Mouse (Mus musculus): ENCODE measurements around the gene Pacsin2. TPM values are rescaled to one million over a fixed set of nuclear protein-coding genes. Genes with fewer than 3 reads are reported as not detected.

Pacsin2 gene
- total RNA-seq, 2 experiments from 2014 or later = 75.8 to 77.4 TPM

GRCm38 (mm10) chr15:83455637-83456036 is 8.8 kb downstream of the Pacsin2 start:
- DNase-seq (ENCODE audit: low spot score in 2 of 2) = no peak
- intact Hi-C loops (cut with DNase I) = no loop called here

- intact Hi-C loops (cut with DNase I) = no loop called here
- DNase-seq (ENCODE audit: low spot score in 2 of 2) = no peak
Observed at GRCm38 (mm10) chr15:83455034-83455433, 9.4 kb downstream of the Pacsin2 start.

- intact Hi-C loops (cut with DNase I) = no loop called here
- no peak for DNase-seq (ENCODE audit: low spot score in 2 of 2)
Observed at GRCm38 (mm10) chr15:83454419-83454818, 10.0 kb downstream of the Pacsin2 start.

GRCm38 (mm10) chr15:83453879-83454278 is 10.5 kb downstream of the Pacsin2 start:
- DNase-seq (ENCODE audit: low spot score in 2 of 2) = no peak
- intact Hi-C loops (cut with DNase I) = no loop called here

- DNase-seq (ENCODE audit: low spot score in 2 of 2) = no peak
- intact Hi-C loops (cut with DNase I) = no loop called here
Observed at GRCm38 (mm10) chr15:83452219-83452760, 12.1 kb downstream of the Pacsin2 start.

GRCm38 (mm10) chr15:83451621-83452210 is 12.7 kb downstream of the Pacsin2 start:
- intact Hi-C loops (cut with DNase I) = no loop called here
- peak in 1 of 2 experiments; percentile 43 for DNase-seq (ENCODE audit: low spot score in 2 of 2)

- intact Hi-C loops (cut with DNase I) = no loop called here
- DNase-seq (ENCODE audit: low spot score in 2 of 2) = no peak
Observed at GRCm38 (mm10) chr15:83450007-83450406, 14.4 kb downstream of the Pacsin2 start.

GRCm38 (mm10) chr15:83448646-83449045 is 15.8 kb downstream of the Pacsin2 start:
- DNase-seq (ENCODE audit: low spot score in 2 of 2) = no peak
- intact Hi-C loops (cut with DNase I) = loop anchor here (5.0 kb wide), 1 partner anchor 36 kb away; no protein-coding TSS in a partner anchor

GRCm38 (mm10) chr15:83447791-83448544 is 16.4 kb downstream of the Pacsin2 start:
- intact Hi-C loops (cut with DNase I) = loop anchor here (5.0 kb wide), 1 partner anchor 36 kb away; no protein-coding TSS in a partner anchor
- DNase-seq (ENCODE audit: low spot score in 2 of 2) = peak; percentile 69 to 72

- no peak for DNase-seq (ENCODE audit: low spot score in 2 of 2)
- intact Hi-C loops (cut with DNase I) = loop anchor here (5.0 kb wide), 1 partner anchor 34 kb away; no protein-coding TSS in a partner anchor
Observed at GRCm38 (mm10) chr15:83445908-83446307, 18.5 kb downstream of the Pacsin2 start.

- DNase-seq (ENCODE audit: low spot score in 2 of 2) = no peak
- intact Hi-C loops (cut with DNase I) = loop anchor here (5.0 kb wide), 1 partner anchor 33 kb away; no protein-coding TSS in a partner anchor
Observed at GRCm38 (mm10) chr15:83445383-83445782, 19.0 kb downstream of the Pacsin2 start.

GRCm38 (mm10) chr15:83444425-83444824 is 20.0 kb downstream of the Pacsin2 start:
- DNase-seq (ENCODE audit: low spot score in 2 of 2) = no peak
- intact Hi-C loops (cut with DNase I) = no loop called here

GRCm38 (mm10) chr15:83442495-83443037 is 21.8 kb downstream of the Pacsin2 start:
- intact Hi-C loops (cut with DNase I) = no loop called here
- DNase-seq (ENCODE audit: low spot score in 2 of 2) = no peak

GRCm38 (mm10) chr15:83440726-83441125 is 23.7 kb downstream of the Pacsin2 start:
- intact Hi-C loops (cut with DNase I) = no loop called here
- no peak for DNase-seq (ENCODE audit: low spot score in 2 of 2)

- DNase-seq (ENCODE audit: low spot score in 2 of 2) = no peak
- intact Hi-C loops (cut with DNase I) = no loop called here
Observed at GRCm38 (mm10) chr15:83436541-83436940, 27.9 kb downstream of the Pacsin2 start.

GRCm38 (mm10) chr15:83435324-83436090 is 28.9 kb downstream of the Pacsin2 start:
- DNase-seq (ENCODE audit: low spot score in 2 of 2) = peak; percentile 39 to 83
- intact Hi-C loops (cut with DNase I) = no loop called here

GRCm38 (mm10) chr15:83434692-83435091 is 29.7 kb downstream of the Pacsin2 start:
- DNase-seq (ENCODE audit: low spot score in 2 of 2) = no peak
- intact Hi-C loops (cut with DNase I) = no loop called here

GRCm38 (mm10) chr15:83433344-83433743 is 31.1 kb downstream of the Pacsin2 start:
- DNase-seq (ENCODE audit: low spot score in 2 of 2) = no peak
- intact Hi-C loops (cut with DNase I) = no loop called here

- intact Hi-C loops (cut with DNase I) = no loop called here
- no peak for DNase-seq (ENCODE audit: low spot score in 2 of 2)
Observed at GRCm38 (mm10) chr15:83432231-83433031, 32.0 kb downstream of the Pacsin2 start.
